Mouse (Mus musculus): ENCODE results near the gene Helt.

DNA sequence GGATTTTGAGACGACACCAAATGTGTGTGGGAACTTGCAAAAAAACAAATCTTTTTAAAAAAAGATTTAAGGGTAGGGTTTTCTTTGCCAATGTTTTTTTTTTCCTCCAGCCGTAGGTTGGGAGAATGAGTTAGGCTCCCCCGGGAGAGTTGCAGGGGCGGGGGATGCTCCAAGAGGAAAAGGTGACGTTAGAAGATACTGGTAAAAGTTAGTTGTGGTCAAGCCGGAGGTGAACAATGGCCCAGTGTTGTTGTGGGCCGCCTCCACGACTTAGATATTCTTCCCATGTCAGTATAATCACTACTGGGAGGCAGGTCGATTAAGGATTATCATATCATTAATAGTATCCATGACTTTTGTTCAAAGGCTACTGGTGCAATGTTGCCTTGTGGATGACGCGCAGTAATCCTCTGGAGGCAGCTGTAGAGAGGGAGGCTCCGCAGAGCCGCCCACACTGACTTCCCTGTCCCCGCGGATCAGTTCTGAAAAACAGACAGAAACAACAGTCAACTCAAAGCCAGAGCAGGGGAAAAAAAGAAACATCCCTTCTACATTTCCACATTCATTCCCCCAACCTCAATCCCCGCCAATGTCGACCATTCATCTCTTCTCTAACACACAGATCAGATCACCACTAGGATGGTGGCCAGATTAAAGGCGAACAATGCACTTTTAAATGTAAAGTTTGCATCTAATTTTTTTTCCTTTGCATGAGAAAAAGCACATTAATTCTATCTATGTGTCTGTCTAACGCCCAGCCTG is 36.4 kb downstream of the Helt start:
- TF ChIP-seq CTCF (IDR thresholded peaks at IDR 0.05; ENCODE audit: insufficient read depth, low read length) (no peak), POLR2A (IDR thresholded peaks at IDR 0.05; ENCODE audit: borderline replicate concordance, extremely low read depth, low read depth, low read length) (no peak)
